8 mouse cellular contexts compared by ENCODE assay signal in the genomic region with DNA sequence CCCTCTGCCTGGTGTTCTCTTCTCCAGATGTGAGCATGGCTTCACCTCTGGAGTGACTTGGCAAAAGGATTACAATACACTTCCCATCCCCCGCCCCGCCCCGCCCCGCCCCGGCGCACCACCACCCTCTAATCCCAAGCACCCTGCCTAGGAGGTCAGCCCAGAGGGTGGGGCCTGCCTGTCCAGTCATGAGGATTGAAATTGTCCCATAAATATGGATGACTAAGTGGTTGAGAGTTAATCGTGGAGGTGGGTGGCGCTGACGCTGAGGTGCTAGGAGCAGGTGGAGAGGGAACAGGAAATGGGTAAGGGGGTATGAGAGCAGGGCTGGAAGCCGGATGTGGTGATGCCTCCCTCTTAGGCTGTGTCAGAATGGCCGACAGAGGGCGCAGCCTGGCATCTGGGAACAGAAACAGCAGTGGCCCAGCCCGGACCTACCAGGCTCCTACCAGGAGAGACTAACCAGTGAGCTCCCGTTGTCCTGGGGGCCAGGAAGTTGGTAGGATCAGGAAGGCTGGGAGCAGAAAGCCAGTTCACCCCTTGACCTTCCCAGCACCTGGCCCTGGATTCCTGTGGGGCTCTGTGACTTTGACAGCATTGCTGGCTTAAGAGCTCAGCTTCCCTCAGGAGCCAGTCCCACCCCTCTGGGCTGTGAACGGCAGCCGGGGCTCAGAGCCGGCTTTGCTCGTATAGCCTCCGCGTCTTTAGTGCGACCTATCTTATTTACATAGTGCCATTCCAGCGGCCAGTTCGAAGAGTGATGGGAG. TPM values are rescaled to one million over a fixed set of nuclear protein-coding genes. Genes with fewer than 3 reads are reported as not detected.
DNase-seq lines count a peak whose midpoint lies in the region; ATAC-seq and TF ChIP-seq lines count a peak whose summit lies in the region.

No protein-coding gene starts in this region.

- peak overlapping the region; percentile 72 for H3K27ac ChIP-seq in ES-E14 (ENCODE audit: insufficient read depth, low read depth, low read length, poor library complexity, severe bottlenecking)
- H3K27ac ChIP-seq in heart, embryonic 16.5 days (ENCODE audit: low read length), result peak overlapping the region; percentile 85

- peak overlapping the region; percentile 81 for H3K4me2 ChIP-seq in heart, embryonic 16.5 days (ENCODE audit: low read depth, low read length)

- in situ Hi-C loops in ES-E14 (cut with MboI; ENCODE audit: low sequenced_read_pairs in 2 of 2, unreplicated experiment in 2 of 2), result no loop called here

- H3K9me3 ChIP-seq in ES-E14 (ENCODE audit: control insufficient read depth, insufficient read depth, low read depth, low read length), result no peaks in the 10 kb centered on the region
- no peaks in the 10 kb centered on the region for H3K9me3 ChIP-seq in heart, embryonic 16.5 days (replicated peaks; ENCODE audit: control insufficient read depth, low read length)

- H3K4me1 ChIP-seq in ES-E14 (ENCODE audit: control insufficient read depth in 2 of 2, insufficient read depth in 2 of 2, low read length in 2 of 2, poor library complexity in 1 of 2), result peaks cover 0 to 10% of the 10 kb centered on the region in 2 experiments; a peak in 1 of 4 replicates
- 0 out of 2 replicates have a peak, but pooled peaks cover 2% of the 10 kb centered on the region for H3K4me1 ChIP-seq in heart, embryonic 16.5 days (ENCODE audit: control insufficient read depth, insufficient read depth, low read length)

- peak overlapping the region; percentile 85 for H3K9ac ChIP-seq in ES-E14 (ENCODE audit: insufficient read depth, low read depth, low read length, poor library complexity, severe bottlenecking)
- H3K9ac ChIP-seq in heart, embryonic 16.5 days (ENCODE audit: low read length), result peak overlapping the region; percentile 83

- peak; percentile 92 for DNase-seq in ES-E14 (ENCODE audit: low read depth, low spot score)
- DNase-seq in brain, embryonic 14.5 days (ENCODE audit: low read depth), result peak; percentile 86
- peak; percentile 83 for DNase-seq in kidney, postnatal 14 days
- peak; percentile 85 for DNase-seq in lung, postnatal 14 days
- peak; percentile 89 for DNase-seq in retina, postnatal 1 day
- DNase-seq in urinary bladder, adult 2 months (ENCODE audit: low spot score), result peak; percentile 55

- ATAC-seq in erythroblast, adult 5-6 weeks (replicated peaks; ENCODE audit: low FRiP score, poor library complexity, severe bottlenecking), result peak; percentile 86
- peak; percentile 86 for ATAC-seq in heart, embryonic 16.5 days (replicated peaks; ENCODE audit: extremely low read depth, insufficient read depth, low FRiP score)

- H3K36me3 ChIP-seq in ES-E14 (ENCODE audit: control insufficient read depth, insufficient read depth, low read length, poor library complexity, severe bottlenecking), result no peaks in the 10 kb centered on the region
- H3K36me3 ChIP-seq in heart, embryonic 16.5 days (ENCODE audit: control insufficient read depth, insufficient read depth), result no peaks in the 10 kb centered on the region

- no peak for TF ChIP-seq POLR2A in brain, embryonic 14.5 days (IDR thresholded peaks at IDR 0.05; ENCODE audit: borderline replicate concordance, extremely low read depth, insufficient read depth, insufficient read length, poor library complexity, severe bottlenecking)

- H3K4me3 ChIP-seq in ES-E14 (ENCODE audit: insufficient read depth in 1 of 2, low read depth in 1 of 2, low read length in 2 of 2, poor library complexity in 1 of 2, severe bottlenecking in 1 of 2), result peak overlapping the region; percentile 70 to 76
- peak overlapping the region; percentile 67 for H3K4me3 ChIP-seq in heart, embryonic 16.5 days (ENCODE audit: low read length)

- 8% methylated on average over 23 of the region's 23 CpGs for WGBS in heart, embryonic 16.5 days

- TF ChIP-seq CTCF in brain, embryonic 14.5 days (IDR thresholded peaks at IDR 0.05; ENCODE audit: borderline replicate concordance, extremely low read depth, insufficient read depth, insufficient read length), result peak; percentile 80

- H3K27me3 ChIP-seq in heart, embryonic 16.5 days (ENCODE audit: control insufficient read depth, insufficient read depth, low read length), result no peaks in the 10 kb centered on the region

TF ChIP-seq in ES-E14, 5 proteins besides CTCF, POLR2A, EP300 and RAD21:
- TF ChIP-seq HCFC1 (IDR thresholded peaks at IDR 0.05; ENCODE audit: borderline replicate concordance, insufficient read depth, low read length), result peak; percentile 49; the same call in 1 of the 2 replicates
- no peak for TF ChIP-seq CHD2 (IDR thresholded peaks at IDR 0.05; ENCODE audit: low read depth, low read length)

RNA-seq across cellular contexts. Expression of gene Ankrd9, which starts 12.7 kb away (rescaled TPM):
- 12.4 and 13.1 TPM in 2 replicates for total RNA-seq in ES-E14 (2012; rRNA removed)
- 8.5 and 12.1 TPM in 2 replicates for polyA plus RNA-seq in brain, embryonic 14.5 days (2012; rRNA removed)
- total RNA-seq in erythroblast, adult 5-6 weeks (2015; ENCODE audit: low replicate concordance), result 29.8 and 52.2 TPM in 2 replicates
- 66.5 and 82.1 TPM in 2 replicates for total RNA-seq in erythroblast, adult 5-6 weeks (2017; ENCODE audit: low replicate concordance)
- polyA plus RNA-seq in heart, embryonic 16.5 days (2015; fragmentation: Nextera tagmentation; extraction: Ambion mirVana), result 19.3 and 22.0 TPM in 2 replicates
- polyA plus RNA-seq in urinary bladder, adult 2 months (2012; rRNA removed), result 25.1 and 28.9 TPM in 2 replicates

RNA-seq across cellular contexts. Expression of gene Rcor1, which starts 47.6 kb away (rescaled TPM):
- total RNA-seq in ES-E14 (2012; rRNA removed), result 10.4 and 13.0 TPM in 2 replicates
- polyA plus RNA-seq in brain, embryonic 14.5 days (2012; rRNA removed), result 14.9 and 19.1 TPM in 2 replicates
- total RNA-seq in erythroblast, adult 5-6 weeks (2015; ENCODE audit: low replicate concordance), result 21.3 and 26.9 TPM in 2 replicates
- total RNA-seq in erythroblast, adult 5-6 weeks (2017; ENCODE audit: low replicate concordance), result 9.8 and 18.0 TPM in 2 replicates
- 6.4 and 6.5 TPM in 2 replicates for polyA plus RNA-seq in heart, embryonic 16.5 days (2015; fragmentation: Nextera tagmentation; extraction: Ambion mirVana)
- polyA plus RNA-seq in urinary bladder, adult 2 months (2012; rRNA removed), result 12.6 and 16.6 TPM in 2 replicates

Comparison
In these comparisons a context has a peak if more than half of its experiments do, and no peak if none do; other contexts are left out.
1. Peak in every context shown above with its lines: DNase-seq, ATAC-seq, H3K4me3 ChIP-seq and H3K27ac ChIP-seq.